Mouse (Mus musculus): ENCODE results near the gene Srsy.
"Not testable (repeated sequence)": the region's sequence is repeated elsewhere in the genome, so short reads cannot be mapped to it uniquely, and the experiment has no call there.

The Srsy gene

DNA sequence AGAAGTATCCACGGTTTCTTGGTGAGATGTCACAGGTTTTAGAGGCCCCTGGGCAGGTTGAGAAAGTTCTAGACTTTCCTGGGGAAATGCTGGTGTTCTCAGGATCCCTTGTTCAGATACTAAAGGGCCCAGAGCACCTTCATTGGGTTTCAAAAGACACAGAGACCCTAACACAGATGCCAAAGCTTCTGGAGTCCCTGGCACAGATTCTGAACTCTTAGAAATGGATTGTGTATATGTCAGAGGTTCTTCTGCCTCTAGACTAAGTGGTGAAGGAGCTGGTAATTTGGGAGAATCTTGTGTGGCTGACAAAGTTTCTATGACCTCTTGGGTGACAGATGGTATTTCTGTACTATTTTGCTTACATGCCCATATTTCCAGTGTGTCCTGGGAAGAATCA is at the start of gene Srsy:
Gene Srsy, minus strand, starts transcription at position 101 of the 400 bp plus-strand sequence.
- not testable (repeated sequence) for DNase-seq (ENCODE audit: low spot score)

Data from urinary bladder, postnatal 14 days (tissue).